Mouse (Mus musculus) frontal cortex, postnatal 10 days (tissue): ENCODE measurements at regions not wholly inside any gene's neighbourhood (a gene's known extent, or its start where the extent isn't known, plus 50 kb on each side); places are given as distances from the start of the nearest gene placed in this dataset.

Source experiments
- DNase-seq, 2 experiments: peaks; one replicate each; pipeline ENCODE4 v3.0.0; 2022; ENCODE audit warnings: low spot score in 2 of 2, mixed read lengths in 1 of 2

DNA sequence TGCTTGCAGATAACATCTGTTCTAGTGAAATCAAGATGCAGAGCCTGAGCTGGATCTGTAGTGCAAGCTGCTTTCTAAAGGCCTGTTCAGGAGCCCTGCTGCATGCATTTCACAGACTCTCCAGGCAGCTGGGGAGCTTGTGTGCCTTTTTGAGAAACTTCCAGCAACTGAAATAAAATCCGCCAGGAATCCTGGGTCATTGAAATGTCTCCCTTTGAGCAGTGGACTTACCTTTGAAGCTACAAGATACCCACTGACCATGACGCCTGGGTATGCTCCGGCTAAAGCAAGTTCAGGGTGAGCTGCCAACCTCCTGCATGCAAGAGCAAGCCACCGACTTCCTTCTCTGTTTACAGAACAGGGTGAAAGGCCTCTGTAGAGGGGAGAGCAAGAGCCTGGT is 278.7 kb downstream of the Cenpw start:
- DNase-seq = no peak

- peak; percentile 17 to 46 for DNase-seq
Observed at GRCm38 (mm10) chr10:29897780-29898363, 302.5 kb downstream of the Cenpw start.

DNA sequence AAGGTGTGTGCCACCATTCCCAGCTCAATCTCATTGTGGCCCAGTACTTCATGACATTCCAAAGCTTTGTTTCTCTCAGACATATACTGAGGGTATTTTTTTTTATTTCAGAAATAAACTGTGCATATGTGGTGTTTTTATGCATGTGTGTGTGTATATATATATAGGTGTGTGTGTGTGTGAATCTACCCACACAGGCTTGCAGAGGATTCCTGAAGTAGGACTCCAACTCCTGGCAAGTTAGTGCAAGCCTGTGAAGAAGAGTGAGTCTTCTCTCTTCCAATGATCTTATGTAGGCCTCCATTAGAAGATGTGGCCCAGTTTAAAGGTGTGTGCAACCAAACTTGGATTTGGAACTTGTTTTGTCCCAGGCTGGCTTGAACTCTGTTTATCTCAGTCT is 328.9 kb upstream of the Rspo3 start:
- DNase-seq = no peak

GRCm38 (mm10) chr10:29855749-29856313 is 320.2 kb upstream of the Rspo3 start:
- no peak for DNase-seq

- DNase-seq = no peak
Observed at GRCm38 (mm10) chr10:29852516-29852915, 316.8 kb upstream of the Rspo3 start.

DNA sequence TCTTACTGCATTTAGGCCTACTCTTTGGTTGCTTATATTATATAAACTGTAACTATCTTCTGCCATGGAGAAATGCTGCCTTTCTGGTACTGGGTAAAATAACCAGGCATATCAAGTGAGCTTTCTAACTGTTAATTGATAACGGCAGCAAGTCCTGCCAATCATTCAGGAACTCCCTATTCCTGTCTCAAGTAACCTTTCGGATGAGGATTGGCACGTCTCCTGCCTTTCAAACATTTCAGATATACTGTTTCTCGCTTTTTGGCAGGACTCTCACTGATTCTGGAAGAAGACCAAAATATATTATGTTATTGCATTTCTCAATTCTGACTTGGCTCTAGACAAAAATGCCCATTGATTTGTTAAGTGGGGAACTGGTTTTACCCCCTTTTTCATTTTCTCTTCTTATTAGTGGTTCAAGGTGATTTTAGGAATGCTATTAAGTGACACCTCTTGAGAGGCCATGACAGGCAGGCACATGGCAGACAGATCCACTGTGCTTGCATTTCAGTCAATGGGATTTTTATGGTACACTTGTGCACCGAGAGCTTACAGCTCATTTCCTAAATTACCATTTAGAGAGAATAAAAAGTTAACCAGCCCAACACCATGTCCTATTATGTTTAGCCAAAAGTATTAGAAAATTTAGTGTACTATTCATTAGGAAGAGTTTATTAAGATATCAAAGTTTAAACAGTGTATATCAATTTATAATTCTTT is 289.4 kb upstream of the Rspo3 start:
- DNase-seq = no peak

DNA sequence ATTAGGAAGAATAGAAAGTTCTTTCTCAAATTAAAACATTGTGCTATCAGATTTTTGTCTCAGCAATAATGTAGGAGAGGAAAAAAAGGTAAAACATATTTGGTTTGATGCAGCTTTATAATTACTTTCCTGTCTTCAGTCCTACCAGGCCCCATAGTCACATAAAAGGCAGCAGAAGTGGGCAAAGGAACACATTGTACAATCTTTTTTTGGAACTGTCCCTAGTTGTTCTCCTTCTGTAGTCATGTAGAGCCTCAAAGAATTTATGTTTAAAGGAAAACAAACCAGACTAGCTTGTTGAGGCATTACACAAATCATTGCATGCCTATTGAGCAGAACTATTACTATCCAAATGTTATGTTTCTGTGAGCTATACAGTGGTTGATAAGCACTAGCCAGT is 288.7 kb upstream of the Rspo3 start:
- DNase-seq = no peak

- DNase-seq = no peak
Observed at GRCm38 (mm10) chr10:29823177-29823576, 287.5 kb upstream of the Rspo3 start.

DNA sequence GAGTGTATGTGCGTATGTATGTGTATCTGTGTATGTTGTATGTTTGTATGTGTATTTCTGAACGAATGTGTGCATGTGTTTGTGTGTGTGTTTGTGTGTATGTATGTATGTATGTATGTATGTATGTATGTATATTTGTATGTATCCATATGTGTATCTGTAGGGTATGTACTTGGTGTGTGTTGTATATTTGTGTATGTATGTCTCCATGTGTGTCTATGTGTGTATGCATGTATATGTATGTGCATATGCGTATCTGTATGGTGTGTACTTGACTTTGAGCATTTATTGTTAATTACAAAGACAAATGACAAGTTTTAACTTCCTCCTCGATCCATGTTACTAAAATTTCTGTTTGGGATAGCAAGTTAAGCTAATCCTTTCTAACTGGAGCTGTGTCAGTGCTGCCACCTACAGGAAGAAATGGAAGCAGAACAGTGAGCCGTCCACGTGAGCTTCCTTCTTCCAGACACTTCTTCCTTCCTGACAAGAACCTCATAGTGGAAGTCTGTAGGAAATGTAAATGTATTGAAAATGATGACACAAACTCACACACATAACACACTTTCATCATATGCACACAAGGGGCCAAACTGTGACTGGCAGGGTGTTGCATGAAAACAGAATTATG is 268.4 kb upstream of the Rspo3 start:
- peak in 1 of 2 experiments; percentile 43 for DNase-seq

DNA sequence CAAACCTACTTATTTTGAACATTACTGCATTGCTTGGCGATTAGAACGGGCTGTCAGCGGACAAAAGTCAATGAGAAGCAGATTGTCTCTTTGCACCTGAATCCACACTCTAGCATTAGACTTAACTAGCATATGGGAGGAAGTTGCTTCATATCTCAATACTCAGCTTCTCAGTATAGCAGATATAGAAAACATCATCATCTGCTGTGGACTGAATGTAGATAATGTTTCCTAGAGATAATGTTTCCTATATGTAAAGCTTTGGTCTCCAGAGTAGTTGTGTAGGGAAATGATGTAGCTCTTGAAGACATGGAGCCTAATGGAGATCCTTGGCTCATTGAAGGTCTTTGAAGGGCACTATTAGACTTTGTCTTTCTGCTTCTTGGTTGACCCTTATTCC is 267.0 kb upstream of the Rspo3 start:
- no peak for DNase-seq

GRCm38 (mm10) chr10:29794663-29795062 is 259.0 kb upstream of the Rspo3 start:
- no peak for DNase-seq

DNA sequence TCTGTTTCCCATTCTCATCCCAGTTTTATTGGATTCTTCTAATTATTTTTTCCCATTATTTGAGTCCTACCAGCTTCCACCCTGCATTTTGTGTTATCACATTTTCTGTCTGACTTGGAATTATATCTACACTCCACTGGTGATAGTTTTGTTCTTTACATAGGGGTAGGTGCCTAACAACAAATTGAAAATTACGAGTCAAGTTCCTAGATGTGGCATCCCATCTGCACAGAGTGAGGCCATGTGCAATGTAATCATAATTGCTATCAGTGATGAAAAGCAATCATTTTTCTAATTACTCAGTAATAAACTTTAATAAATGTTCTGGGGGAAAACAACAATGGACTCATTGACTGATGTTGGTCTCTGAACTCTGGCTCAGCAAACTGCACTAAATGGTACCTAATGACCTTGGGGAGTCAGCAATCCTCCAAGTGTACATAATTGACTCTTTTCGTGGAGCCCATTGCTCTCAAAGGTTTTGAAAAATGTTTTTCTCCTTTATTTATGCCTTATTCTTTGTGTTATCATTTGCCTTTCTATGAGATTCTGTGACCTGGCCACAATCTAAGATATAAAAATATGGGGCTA is 250.6 kb upstream of the Rspo3 start:
- DNase-seq = no peak

DNA sequence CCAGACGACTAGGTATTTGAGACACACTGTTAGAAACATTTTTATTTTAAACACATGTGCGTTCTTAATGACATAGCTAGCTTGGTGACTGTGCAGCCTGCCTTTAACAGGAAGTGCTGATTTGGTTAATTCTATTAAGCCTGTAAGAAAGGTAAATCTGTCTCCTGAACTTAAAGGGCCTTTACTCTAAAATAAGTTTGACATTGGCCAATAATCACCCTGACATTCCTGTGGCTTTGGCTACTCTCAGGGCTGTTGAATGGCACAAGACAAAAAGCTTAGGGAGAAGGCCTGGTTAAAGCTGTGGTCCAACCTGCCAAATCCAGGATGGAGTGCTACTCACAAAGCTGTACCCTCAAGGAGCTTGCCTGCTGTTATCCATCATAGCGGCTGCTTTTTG is 201.0 kb upstream of the Rspo3 start:
- no peak for DNase-seq

GRCm38 (mm10) chr10:29725319-29725718 is 189.7 kb upstream of the Rspo3 start:
- DNase-seq = no peak

GRCm38 (mm10) chr10:29710967-29711366 is 175.3 kb upstream of the Rspo3 start:
- DNase-seq = no peak

GRCm38 (mm10) chr10:29708653-29709052 is 173.0 kb upstream of the Rspo3 start:
- DNase-seq = no peak

DNA sequence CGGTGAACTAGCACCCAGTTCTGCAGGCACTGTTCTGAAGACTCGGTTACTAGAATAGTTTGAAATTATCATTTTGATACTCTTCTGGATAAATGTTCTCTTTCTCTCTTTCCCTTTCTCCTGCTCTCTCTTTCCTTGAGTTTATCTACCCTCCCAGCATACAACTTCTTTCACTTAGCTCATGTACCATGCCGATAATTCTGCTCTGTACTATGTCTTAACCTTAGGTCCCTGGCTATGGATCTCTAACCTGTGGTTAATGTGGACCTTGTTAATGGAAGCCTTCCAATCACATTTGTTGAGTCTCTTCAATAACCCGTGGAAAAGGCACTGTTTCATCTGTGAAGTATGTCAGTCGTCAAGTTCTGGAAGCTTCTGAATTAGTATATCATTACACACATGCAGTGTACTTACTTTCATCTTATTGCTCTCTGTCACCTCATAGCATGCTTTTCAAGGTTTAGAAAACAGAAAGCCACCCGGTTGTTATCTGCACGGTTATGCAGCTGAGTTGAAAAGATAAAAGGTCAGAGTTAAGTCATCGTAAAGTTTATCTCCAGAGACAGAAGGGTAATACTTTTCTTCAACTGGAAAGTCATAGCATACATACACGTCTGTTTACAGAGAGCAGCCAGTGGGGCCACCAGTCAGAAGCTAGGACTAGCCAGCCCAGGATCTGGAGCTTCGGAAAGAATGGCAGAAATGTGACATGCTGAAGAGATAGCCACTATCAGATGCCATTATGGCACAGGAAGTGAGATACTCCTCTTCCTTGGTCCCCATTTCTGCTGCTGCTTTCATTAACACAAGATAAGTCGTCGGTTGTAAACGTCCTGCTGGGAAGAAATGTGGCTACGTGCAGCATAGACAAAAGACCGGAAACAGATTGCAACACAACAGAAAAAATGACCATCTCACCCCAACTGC is 157.6 kb upstream of the Rspo3 start:
- no peak for DNase-seq

- no peak for DNase-seq
Observed at GRCm38 (mm10) chr10:29689529-29689928, 153.9 kb upstream of the Rspo3 start.

DNA sequence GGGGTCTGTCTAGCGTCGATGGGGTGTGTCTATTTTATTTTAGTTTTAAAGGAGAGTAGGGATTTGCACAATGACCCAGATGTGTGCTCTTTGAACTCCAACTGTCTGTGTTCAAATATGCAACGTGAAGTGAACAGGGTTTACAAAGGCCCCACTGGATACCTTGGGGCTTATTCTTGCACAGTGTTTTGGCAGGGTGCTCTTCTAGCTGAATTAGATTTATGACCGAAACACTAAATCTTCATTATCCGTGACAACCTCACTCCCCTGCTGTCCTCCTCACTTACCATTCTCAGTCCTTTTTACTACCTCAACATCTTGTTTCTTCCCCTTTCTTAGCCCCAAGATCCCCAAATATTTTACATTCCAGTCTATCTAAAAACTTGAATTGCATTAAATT is 151.3 kb upstream of the Rspo3 start:
- DNase-seq = no peak

DNA sequence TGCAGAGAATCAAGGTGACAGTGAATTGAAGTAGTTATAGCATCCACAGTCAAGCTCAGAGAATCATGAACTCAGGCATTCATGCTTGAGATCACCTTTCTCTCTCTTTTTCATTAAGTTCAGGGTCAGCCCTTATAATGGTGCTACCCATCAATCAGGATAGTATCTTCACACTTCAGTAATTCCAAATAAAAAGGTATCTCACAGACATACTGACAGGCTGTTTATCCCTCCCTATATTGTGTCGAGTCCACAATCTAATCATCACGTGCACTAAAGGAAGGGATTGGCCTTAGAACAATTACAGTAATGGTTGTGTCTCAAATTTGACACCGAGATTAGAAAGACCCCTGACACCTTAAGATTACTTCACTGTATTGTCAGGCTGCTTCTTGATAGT is 138.7 kb upstream of the Rspo3 start:
- DNase-seq = no peak

DNA sequence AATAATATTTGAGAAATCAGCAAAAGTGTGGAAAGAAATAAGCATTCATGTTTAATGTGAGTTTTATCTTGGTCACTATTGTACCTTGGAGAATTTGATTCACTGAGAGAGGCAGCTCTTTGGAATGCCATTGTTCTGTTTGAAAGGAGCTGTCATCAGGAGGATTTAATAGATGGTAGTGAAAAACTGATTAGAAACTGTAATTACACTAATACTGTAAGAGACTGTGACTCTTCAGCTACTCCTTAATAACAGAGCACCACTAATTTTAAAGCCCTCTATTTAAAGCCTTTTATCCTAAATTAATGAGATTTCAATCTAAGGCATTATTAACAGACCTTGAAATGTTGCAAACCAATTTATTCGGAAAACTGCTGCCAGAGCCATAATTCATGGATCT is 126.1 kb upstream of the Rspo3 start:
- no peak for DNase-seq
